Mouse (Mus musculus): ENCODE data around the gene Cast. TPM values are rescaled to one million over a fixed set of nuclear protein-coding genes. Genes with fewer than 3 reads are reported as not detected.

Gene Cast
- polyA plus RNA-seq, 1 experiment from 2014 or later = 37.3 TPM

DNA sequence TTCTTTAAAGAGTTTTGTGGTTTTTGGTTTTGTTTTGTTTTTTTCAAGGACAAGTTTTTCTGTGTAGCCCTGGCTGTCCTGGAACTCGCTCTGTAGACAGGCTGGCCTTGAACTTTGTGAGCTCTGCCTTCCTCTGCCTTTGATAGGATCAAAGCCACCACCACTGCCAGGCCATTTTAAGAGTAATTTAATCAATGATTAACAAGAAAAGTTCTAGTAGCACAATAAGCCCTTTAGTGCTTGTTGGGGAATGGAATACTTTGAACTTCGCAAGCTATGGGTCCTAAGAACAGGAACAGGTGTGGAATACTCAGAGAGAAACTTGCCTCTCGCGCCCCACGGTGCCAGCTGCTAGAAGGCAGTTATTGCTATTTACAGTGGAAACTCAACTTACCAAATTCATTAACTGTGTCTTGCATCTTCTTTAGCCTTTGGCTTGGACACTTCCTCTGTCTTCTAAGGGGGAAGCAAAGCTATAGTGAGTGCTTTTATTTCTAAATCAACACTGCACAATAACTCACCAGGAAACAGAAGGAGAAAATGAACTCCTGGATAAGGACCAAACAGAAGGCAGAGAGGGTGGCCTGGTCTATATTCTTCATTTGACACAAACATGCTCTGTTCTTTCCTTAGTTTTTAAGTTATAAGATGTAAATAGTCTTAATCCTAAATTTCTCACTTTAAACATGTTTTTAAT, 113.0 kb downstream of the Cast start:
- no peaks in the 10 kb centered on the region for H3K27me3 ChIP-seq
- no peak overlapping the region for H3K4me3 ChIP-seq (replicated peaks)
- no peak for ATAC-seq (ENCODE audit: insufficient read depth)
- WGBS (ENCODE audit: insufficient replicate concordance) = 81% methylated on average over 5 of the region's 5 CpGs
- peaks cover 44% of the 10 kb centered on the region for H3K36me3 ChIP-seq (replicated peaks)
- no peaks in the 10 kb centered on the region for H3K9me3 ChIP-seq (replicated peaks)
- no peak overlapping the region for H3K4me2 ChIP-seq
- H3K4me1 ChIP-seq (replicated peaks) = no peaks in the 10 kb centered on the region
- H3K9ac ChIP-seq = no peak overlapping the region
- H3K27ac ChIP-seq (replicated peaks) = no peak overlapping the region

Other genes with a start within 250 kb of the Cast start
- 15.7 and 18.8 TPM in 2 replicates for gene Erap1, start 169.2 kb downstream of the Cast start, polyA plus RNA-seq (2015; fragmentation: Nextera tagmentation; extraction: Ambion mirVana)

Measured in liver, embryonic 15.5 days (tissue).